ENCODE assay signal across 11 mouse cellular contexts in the genomic region with DNA sequence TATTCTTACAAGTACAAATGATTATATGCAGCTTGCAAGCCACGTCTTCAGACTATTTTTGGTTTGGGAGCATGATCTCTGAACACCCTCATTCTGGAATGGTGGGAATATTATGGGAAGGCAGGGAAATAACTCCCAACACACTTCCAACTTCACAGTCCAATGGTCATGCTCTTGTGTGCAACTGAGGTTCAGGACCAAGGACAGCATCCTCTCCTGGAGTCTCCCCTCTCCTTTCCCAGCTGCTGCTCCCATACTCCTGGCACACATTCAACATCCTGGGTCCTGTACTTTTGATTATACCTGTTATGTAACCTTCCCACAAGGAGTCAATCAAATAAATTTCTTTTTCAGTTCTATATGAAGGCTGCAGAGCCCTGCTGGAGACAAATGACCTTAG.
DNase-seq lines count a peak whose midpoint lies in the region; ATAC-seq and TF ChIP-seq lines count a peak whose summit lies in the region.
"Had no signal": no experiment of that assay in that cellular context is flagged by ENCODE, and none has a peak within 500 bp of the region (broad histone marks: within the 10 kb centered on the region; RNA-seq: fewer than 3 reads in every experiment).

No protein-coding gene starts in this region.

- no peak overlapping the region for H3K27ac ChIP-seq in kidney, adult 2 months (ENCODE audit: insufficient read depth, low read depth, low read length)
- no peak overlapping the region for H3K27ac ChIP-seq in ES-E14 (ENCODE audit: insufficient read depth, low read depth, low read length, poor library complexity, severe bottlenecking)
- no peak overlapping the region for H3K27ac ChIP-seq in limb, embryonic 14.5 days (replicated peaks; ENCODE audit: low read depth, low read length)
- no peak overlapping the region for H3K27ac ChIP-seq in layer of hippocampus, adult 2 months
- H3K27ac ChIP-seq: heart, adult 2 months; limb, embryonic 13.5 days had no signal

- H3K4me1 ChIP-seq in kidney, adult 2 months (ENCODE audit: control insufficient read depth, insufficient read depth, low read length): no peaks in the 10 kb centered on the region
- no peaks in the 10 kb centered on the region for H3K4me1 ChIP-seq in ES-E14 (ENCODE audit: control insufficient read depth in 2 of 2, insufficient read depth in 2 of 2, low read length in 2 of 2, poor library complexity in 1 of 2)
- H3K4me1 ChIP-seq in limb, embryonic 14.5 days (ENCODE audit: control insufficient read depth, insufficient read depth, low read length): peaks cover 7% of the 10 kb centered on the region

- in situ Hi-C loops in ES-E14 (cut with MboI; ENCODE audit: low sequenced_read_pairs in 2 of 2, unreplicated experiment in 2 of 2): no loop called here

- DNase-seq in kidney, adult 2 months: peak; percentile 9
- DNase-seq in kidney, adult 18-20 months: no peak
- DNase-seq in ES-E14 (ENCODE audit: low read depth, low spot score) (peak; percentile 45), adipocyte (ENCODE audit: low spot score) (peak; percentile 70)
- peak; percentile 84 for DNase-seq in limb, embryonic 14.5 days (ENCODE audit: low spot score)
- DNase-seq in layer of hippocampus, adult 2 months (ENCODE audit: low spot score in 2 of 2): no peak
- no peak for DNase-seq in right cerebral cortex, adult 18-20 months
- no peak for DNase-seq in cerebellum, adult 11-12 months
- DNase-seq: heart, adult 2 months had no signal

- ATAC-seq in limb, embryonic 14.5 days (ENCODE audit: low FRiP score, low read depth): no peak

- no peaks in the 10 kb centered on the region for H3K27me3 ChIP-seq in kidney, adult 2 months (replicated peaks; ENCODE audit: control insufficient read depth, insufficient read depth, low read length)
- no peaks in the 10 kb centered on the region for H3K27me3 ChIP-seq in limb, embryonic 14.5 days (ENCODE audit: control insufficient read depth, insufficient read depth, low read length)
- H3K27me3 ChIP-seq: limb, embryonic 13.5 days had no signal

- 58% methylated on average over 1 of the region's 1 CpGs for WGBS in kidney, adult 2 months
- 61% methylated on average over 1 of the region's 1 CpGs for WGBS in limb, embryonic 14.5 days

- H3K9ac ChIP-seq in ES-E14 (ENCODE audit: insufficient read depth, low read depth, low read length, poor library complexity, severe bottlenecking): no peak overlapping the region
- no peak overlapping the region for H3K9ac ChIP-seq in limb, embryonic 14.5 days (ENCODE audit: low read depth, low read length, severe bottlenecking)
- H3K9ac ChIP-seq: limb, embryonic 13.5 days had no signal

- H3K4me2 ChIP-seq in limb, embryonic 14.5 days (replicated peaks; ENCODE audit: low read depth, low read length, severe bottlenecking): no peak overlapping the region
- H3K4me2 ChIP-seq: limb, embryonic 13.5 days had no signal

- no peak overlapping the region for H3K4me3 ChIP-seq in kidney, adult 2 months (ENCODE audit: insufficient read depth, low read depth, low read length)
- no peak overlapping the region for H3K4me3 ChIP-seq in ES-E14 (ENCODE audit: insufficient read depth in 1 of 2, low read depth in 1 of 2, low read length in 2 of 2, poor library complexity in 1 of 2, severe bottlenecking in 1 of 2)
- H3K4me3 ChIP-seq in limb, embryonic 14.5 days (replicated peaks; ENCODE audit: low read length): no peak overlapping the region
- no peak overlapping the region for H3K4me3 ChIP-seq in layer of hippocampus, adult 2 months
- H3K4me3 ChIP-seq: erythroblast, embryonic 14.5 days; heart, adult 2 months; limb, embryonic 13.5 days had no signal

- H3K9me3 ChIP-seq in ES-E14 (ENCODE audit: control insufficient read depth, insufficient read depth, low read depth, low read length): no peaks in the 10 kb centered on the region
- H3K9me3 ChIP-seq in limb, embryonic 14.5 days (ENCODE audit: control insufficient read depth, low read length): no peaks in the 10 kb centered on the region
- H3K9me3 ChIP-seq: limb, embryonic 13.5 days had no signal

- no peak for TF ChIP-seq CTCF in kidney, adult 2 months (conservative IDR thresholded peaks at IDR 0.05; ENCODE audit: insufficient read depth, insufficient read length, low read depth, low read length)
- TF ChIP-seq CTCF in layer of hippocampus, adult 2 months (conservative IDR thresholded peaks at IDR 0.05): no peak

- TF ChIP-seq POLR2A in kidney, adult 2 months (IDR thresholded peaks at IDR 0.05; ENCODE audit: low read depth, low read length): no peak
- no peak for TF ChIP-seq POLR2A in limb, embryonic 14.5 days (IDR thresholded peaks at IDR 0.05; ENCODE audit: borderline replicate concordance, extremely low read depth, insufficient read depth, insufficient read length)

- H3K36me3 ChIP-seq in kidney, adult 2 months (ENCODE audit: control insufficient read depth, insufficient read depth, low read length): no peaks in the 10 kb centered on the region
- H3K36me3 ChIP-seq in ES-E14 (ENCODE audit: control insufficient read depth, insufficient read depth, low read length, poor library complexity, severe bottlenecking): no peaks in the 10 kb centered on the region
- H3K36me3 ChIP-seq in limb, embryonic 14.5 days (ENCODE audit: control insufficient read depth, insufficient read depth, low read length): no peaks in the 10 kb centered on the region
- H3K36me3 ChIP-seq: limb, embryonic 13.5 days had no signal

TF ChIP-seq in ES-E14, 5 proteins besides CTCF, POLR2A, EP300 and RAD21:
- no peak for TF ChIP-seq ZNF384 (IDR thresholded peaks at IDR 0.05; ENCODE audit: low read depth, low read length)
- TF ChIP-seq HCFC1 (IDR thresholded peaks at IDR 0.05; ENCODE audit: borderline replicate concordance, insufficient read depth, low read length): no peak
- TF ChIP-seq ZC3H11A (IDR thresholded peaks at IDR 0.05; ENCODE audit: borderline replicate concordance, low read depth, low read length): no peak
- no peak for TF ChIP-seq CHD2 (IDR thresholded peaks at IDR 0.05; ENCODE audit: low read depth, low read length)
- no peak for TF ChIP-seq MAFK (IDR thresholded peaks at IDR 0.05; ENCODE audit: insufficient read depth, low read depth, low read length)

Comparison
In these comparisons a context has a peak if more than half of its experiments do, and no peak if none do; other contexts are left out.
1. DNase-seq: peak in kidney, adult 2 months (single experiment), ES-E14 (single experiment), adipocyte (single experiment) and limb, embryonic 14.5 days (single experiment); none in kidney, adult 18-20 months (single experiment), layer of hippocampus, adult 2 months (0 of 2), right cerebral cortex, adult 18-20 months (single experiment) and cerebellum, adult 11-12 months (single experiment).